Mouse (Mus musculus): ENCODE data around the gene Iqcf1. TPM values are rescaled to one million over a fixed set of nuclear protein-coding genes. Genes with fewer than 3 reads are reported as not detected.

Iqcf1 gene
- polyA plus RNA-seq, 1 experiment from 2014 or later, result not detected

GRCm38 (mm10) chr9:106476002-106476923 is 23.5 kb upstream of the Iqcf1 start:
- no peak for TF ChIP-seq EP300 (optimal IDR thresholded peaks at IDR 0.05)
- TF ChIP-seq CTCF (IDR thresholded peaks at IDR 0.05; ENCODE audit: low read depth), result no peak
- Histone ChIP-seq H3K4me1 (replicated peaks; ENCODE audit: control insufficient read depth, insufficient read depth) (peaks cover 8% of the 10 kb centered on the region), H3K4me3 (ENCODE audit: low read depth, low read length) (peak overlapping the region; percentile 29), H3K9ac (ENCODE audit: low read length) (peak overlapping the region; percentile 32), H3K9me3 (ENCODE audit: control insufficient read depth, low read length) (no peaks in the 10 kb centered on the region), H3K36me3 (ENCODE audit: control insufficient read depth, insufficient read depth, low read length) (peaks cover 2% of the 10 kb centered on the region; the same call in 1 of the 2 replicates), H3K27me3 (ENCODE audit: control insufficient read depth, insufficient read depth, low read length) (no peaks in the 10 kb centered on the region), H3K27ac (replicated peaks) (peak overlapping the region; percentile 83), H3K4me2 (replicated peaks; ENCODE audit: low read depth) (peak overlapping the region; percentile 49)
- ATAC-seq (ENCODE audit: low FRiP score, low TSS enrichment) (peak; percentile 53), DNase-seq (ENCODE audit: low spot score) (peak; percentile 63)
- WGBS, result 9% methylated on average over 16 of the region's 16 CpGs

GRCm38 (mm10) chr9:106476924-106477484 is 22.8 kb upstream of the Iqcf1 start, which contains the start of gene Parp3:
Parp3 (minus strand) TSS chr9:106476949.
- H3K36me3 ChIP-seq (ENCODE audit: control insufficient read depth, insufficient read depth, low read length), result peaks cover 2% of the 10 kb centered on the region; the same call in 1 of the 2 replicates
- WGBS, result 0% methylated on average over 41 of the region's 41 CpGs
- TF ChIP-seq CTCF (IDR thresholded peaks at IDR 0.05; ENCODE audit: low read depth), result peak; percentile 98
- no peak for TF ChIP-seq EP300 (optimal IDR thresholded peaks at IDR 0.05)
- DNase-seq (ENCODE audit: low spot score), result peak; percentile 98
- peaks cover 4% of the 10 kb centered on the region; the same call in 1 of the 2 replicates for H3K4me1 ChIP-seq (replicated peaks; ENCODE audit: control insufficient read depth, insufficient read depth)
- H3K9me3 ChIP-seq (ENCODE audit: control insufficient read depth, low read length), result no peaks in the 10 kb centered on the region
- ATAC-seq (ENCODE audit: low FRiP score, low TSS enrichment), result peak; percentile 98
- H3K27ac ChIP-seq (replicated peaks), result peak within 1 kb of the TSS; percentile 83
- peak within 1 kb of the TSS; percentile 90 for H3K4me2 ChIP-seq (replicated peaks; ENCODE audit: low read depth)
- peak within 1 kb of the TSS; percentile 58 for H3K4me3 ChIP-seq (ENCODE audit: low read depth, low read length)
- no peaks in the 10 kb centered on the region for H3K27me3 ChIP-seq (ENCODE audit: control insufficient read depth, insufficient read depth, low read length)
- peak within 1 kb of the TSS; percentile 71 for H3K9ac ChIP-seq (ENCODE audit: low read length)

- ATAC-seq (ENCODE audit: low FRiP score, low TSS enrichment) (no peak), DNase-seq (ENCODE audit: low spot score) (no peak)
- H3K9ac ChIP-seq (ENCODE audit: low read length), result peak overlapping the region; percentile 71
- H3K9me3 ChIP-seq (ENCODE audit: control insufficient read depth, low read length), result no peaks in the 10 kb centered on the region
- TF ChIP-seq EP300 (optimal IDR thresholded peaks at IDR 0.05), result no peak
- TF ChIP-seq CTCF (IDR thresholded peaks at IDR 0.05; ENCODE audit: low read depth), result no peak
- H3K4me2 ChIP-seq (replicated peaks; ENCODE audit: low read depth), result peak overlapping the region; percentile 90
- H3K4me1 ChIP-seq (replicated peaks; ENCODE audit: control insufficient read depth, insufficient read depth), result peaks cover 4% of the 10 kb centered on the region; the same call in 1 of the 2 replicates
- WGBS, result 2% methylated on average over 16 of the region's 16 CpGs
- H3K27me3 ChIP-seq (ENCODE audit: control insufficient read depth, insufficient read depth, low read length), result no peaks in the 10 kb centered on the region
- H3K4me3 ChIP-seq (ENCODE audit: low read depth, low read length), result peak overlapping the region; percentile 58
- H3K36me3 ChIP-seq (ENCODE audit: control insufficient read depth, insufficient read depth, low read length), result peaks cover 3% of the 10 kb centered on the region; the same call in 1 of the 2 replicates
- 0 out of 2 replicates have a peak overlapping the region, but pooled peaks have one; percentile 40 for H3K27ac ChIP-seq (replicated peaks)
These were observed 22.1 kb upstream of the Iqcf1 start for GRCm38 (mm10) chr9:106477649-106478048.

- H3K9ac ChIP-seq (ENCODE audit: low read length), result peak overlapping the region; percentile 71
- DNase-seq (ENCODE audit: low spot score), result no peak
- peak overlapping the region; percentile 58 for H3K4me3 ChIP-seq (ENCODE audit: low read depth, low read length)
- ATAC-seq (ENCODE audit: low FRiP score, low TSS enrichment), result no peak
- peaks cover 4% of the 10 kb centered on the region; the same call in 1 of the 2 replicates for H3K4me1 ChIP-seq (replicated peaks; ENCODE audit: control insufficient read depth, insufficient read depth)
- peaks cover 7% of the 10 kb centered on the region; the same call in 1 of the 2 replicates for H3K36me3 ChIP-seq (ENCODE audit: control insufficient read depth, insufficient read depth, low read length)
- WGBS, result 77% methylated on average over 9 of the region's 9 CpGs
- no peaks in the 10 kb centered on the region for H3K27me3 ChIP-seq (ENCODE audit: control insufficient read depth, insufficient read depth, low read length)
- TF ChIP-seq EP300 (optimal IDR thresholded peaks at IDR 0.05), result no peak
- no peak for TF ChIP-seq CTCF (IDR thresholded peaks at IDR 0.05; ENCODE audit: low read depth)
- H3K27ac ChIP-seq (replicated peaks), result no peak overlapping the region
- H3K9me3 ChIP-seq (ENCODE audit: control insufficient read depth, low read length), result no peaks in the 10 kb centered on the region
- H3K4me2 ChIP-seq (replicated peaks; ENCODE audit: low read depth), result peak overlapping the region; percentile 90
These were observed 21.7 kb upstream of the Iqcf1 start for GRCm38 (mm10) chr9:106478101-106478500.

- TF ChIP-seq EP300 (optimal IDR thresholded peaks at IDR 0.05) (no peak), CTCF (IDR thresholded peaks at IDR 0.05; ENCODE audit: low read depth) (no peak)
- H3K9me3 ChIP-seq (ENCODE audit: control insufficient read depth, low read length), result no peaks in the 10 kb centered on the region
- H3K4me2 ChIP-seq (replicated peaks; ENCODE audit: low read depth), result no peak overlapping the region
- no peak overlapping the region for H3K4me3 ChIP-seq (ENCODE audit: low read depth, low read length)
- DNase-seq (ENCODE audit: low spot score) (no peak), ATAC-seq (ENCODE audit: low FRiP score, low TSS enrichment) (no peak)
- H3K36me3 ChIP-seq (ENCODE audit: control insufficient read depth, insufficient read depth, low read length), result peaks cover 11% of the 10 kb centered on the region; the same call in 1 of the 2 replicates
- H3K27ac ChIP-seq (replicated peaks), result no peak overlapping the region
- no peaks in the 10 kb centered on the region for H3K27me3 ChIP-seq (ENCODE audit: control insufficient read depth, insufficient read depth, low read length)
- no peaks in the 10 kb centered on the region; the same call in 1 of the 2 replicates for H3K4me1 ChIP-seq (replicated peaks; ENCODE audit: control insufficient read depth, insufficient read depth)
- no peak overlapping the region for H3K9ac ChIP-seq (ENCODE audit: low read length)
- 95% methylated on average over 7 of the region's 7 CpGs for WGBS
These were observed 19.2 kb upstream of the Iqcf1 start for GRCm38 (mm10) chr9:106480541-106480940.
